Mouse (Mus musculus): ENCODE results near the gene Onecut3. TPM values are rescaled to one million over a fixed set of nuclear protein-coding genes. Genes with fewer than 3 reads are reported as not detected.

Onecut3 gene
- polyA plus RNA-seq, 1 experiment from 2014 or later, result not detected

- peak overlapping the region; percentile 58 for H3K4me3 ChIP-seq (replicated peaks)
- H3K36me3 ChIP-seq (replicated peaks), result no peaks in the 10 kb centered on the region
- 4% methylated on average over 14 of the region's 14 CpGs for WGBS (ENCODE audit: insufficient replicate concordance)
- peak; percentile 32 for ATAC-seq (ENCODE audit: insufficient read depth)
- H3K9ac ChIP-seq, result peak overlapping the region; percentile 49
- peaks cover 71% of the 10 kb centered on the region for H3K4me1 ChIP-seq (replicated peaks)
- H3K27me3 ChIP-seq, result peaks cover 30% of the 10 kb centered on the region
- no peaks in the 10 kb centered on the region for H3K9me3 ChIP-seq (replicated peaks)
- H3K27ac ChIP-seq (replicated peaks), result peak overlapping the region; percentile 90
- peak overlapping the region; percentile 91 for H3K4me2 ChIP-seq
Observed at GRCm38 (mm10) chr10:80535071-80535470, 40.4 kb downstream of the Onecut3 start.

- Histone ChIP-seq H3K4me2 (peak overlapping the region; percentile 91), H3K27ac (replicated peaks) (peak overlapping the region; percentile 90), H3K9me3 (replicated peaks) (no peaks in the 10 kb centered on the region), H3K36me3 (replicated peaks) (no peaks in the 10 kb centered on the region), H3K4me1 (replicated peaks) (peaks cover 77% of the 10 kb centered on the region), H3K27me3 (peaks cover 24% of the 10 kb centered on the region), H3K4me3 (replicated peaks) (peak overlapping the region; percentile 58), H3K9ac (peak overlapping the region; percentile 49)
- ATAC-seq (ENCODE audit: insufficient read depth), result no peak
- 11% methylated on average over 13 of the region's 13 CpGs for WGBS (ENCODE audit: insufficient replicate concordance)
Observed at GRCm38 (mm10) chr10:80535711-80536110, 41.1 kb downstream of the Onecut3 start.

GRCm38 (mm10) chr10:80538180-80538579 lies 43.5 kb downstream of the Onecut3 start:
- peaks cover 22% of the 10 kb centered on the region for H3K36me3 ChIP-seq (replicated peaks)
- 56% methylated on average over 5 of the region's 5 CpGs for WGBS (ENCODE audit: insufficient replicate concordance)
- H3K27me3 ChIP-seq, result peaks cover 22% of the 10 kb centered on the region
- peaks cover 72% of the 10 kb centered on the region for H3K4me1 ChIP-seq (replicated peaks)
- H3K27ac ChIP-seq (replicated peaks), result peak overlapping the region; percentile 84; the same call in 1 of the 2 replicates
- no peak overlapping the region for H3K9ac ChIP-seq
- H3K4me2 ChIP-seq, result no peak overlapping the region; the same call in 1 of the 2 replicates
- no peak overlapping the region; the same call in 1 of the 2 replicates for H3K4me3 ChIP-seq (replicated peaks)
- ATAC-seq (ENCODE audit: insufficient read depth), result no peak
- no peaks in the 10 kb centered on the region for H3K9me3 ChIP-seq (replicated peaks)

- Histone ChIP-seq H3K27ac (replicated peaks) (peak within 1 kb of the TSS; percentile 84), H3K4me1 (replicated peaks) (peaks cover 66% of the 10 kb centered on the region), H3K4me2 (peak within 1 kb of the TSS; percentile 87), H3K36me3 (replicated peaks) (peaks cover 29% of the 10 kb centered on the region), H3K9me3 (replicated peaks) (no peaks in the 10 kb centered on the region), H3K4me3 (replicated peaks) (peak within 1 kb of the TSS; percentile 55), H3K9ac (peak within 1 kb of the TSS; percentile 60), H3K27me3 (peaks cover 22% of the 10 kb centered on the region)
- 1% methylated on average over 30 of the region's 30 CpGs for WGBS (ENCODE audit: insufficient replicate concordance)
- peak; percentile 95 for ATAC-seq (ENCODE audit: insufficient read depth)
Observed at GRCm38 (mm10) chr10:80538710-80539394, 44.2 kb downstream of the Onecut3 start, which contains the start of gene Atp8b3. Gene Atp8b3, minus strand, starts transcription at chr10:80539124.

- H3K9me3 ChIP-seq (replicated peaks), result no peaks in the 10 kb centered on the region
- peaks cover 62% of the 10 kb centered on the region for H3K4me1 ChIP-seq (replicated peaks)
- H3K27ac ChIP-seq (replicated peaks), result peak overlapping the region; percentile 62
- 0 out of 2 replicates have a peak overlapping the region, but pooled peaks have one; percentile 17 for H3K4me3 ChIP-seq (replicated peaks)
- H3K4me2 ChIP-seq, result peak overlapping the region; percentile 87
- ATAC-seq (ENCODE audit: insufficient read depth), result no peak
- peaks cover 22% of the 10 kb centered on the region for H3K27me3 ChIP-seq
- peaks cover 35% of the 10 kb centered on the region for H3K36me3 ChIP-seq (replicated peaks)
- WGBS (ENCODE audit: insufficient replicate concordance), result 22% methylated on average over 5 of the region's 5 CpGs
- no peak overlapping the region for H3K9ac ChIP-seq
Observed at GRCm38 (mm10) chr10:80539493-80539892, 44.9 kb downstream of the Onecut3 start.

- peaks cover 79% of the 10 kb centered on the region for H3K36me3 ChIP-seq (replicated peaks)
Observed at GRCm38 (mm10) chr10:80543873-80544272, 49.2 kb downstream of the Onecut3 start.

GRCm38 (mm10) chr10:80545590-80545989 lies 51.0 kb downstream of the Onecut3 start:
- H3K4me2 ChIP-seq, result no peak overlapping the region
- no peak overlapping the region for H3K4me3 ChIP-seq (replicated peaks)
- WGBS (ENCODE audit: insufficient replicate concordance), result 85% methylated on average over 8 of the region's 8 CpGs
- no peak overlapping the region for H3K27ac ChIP-seq (replicated peaks)
- ATAC-seq (ENCODE audit: insufficient read depth), result no peak
- peaks cover 43% of the 10 kb centered on the region for H3K4me1 ChIP-seq (replicated peaks)
- no peak overlapping the region for H3K9ac ChIP-seq
- H3K9me3 ChIP-seq (replicated peaks), result no peaks in the 10 kb centered on the region
- no peaks in the 10 kb centered on the region for H3K27me3 ChIP-seq
- peaks cover 96% of the 10 kb centered on the region for H3K36me3 ChIP-seq (replicated peaks)

More at GRCm38 (mm10) chr10:80543873-80544272, 49.2 kb downstream of the Onecut3 start:
- Histone ChIP-seq H3K27ac (replicated peaks) (no peak overlapping the region), H3K4me1 (replicated peaks) (peaks cover 56% of the 10 kb centered on the region), H3K4me2 (no peak overlapping the region), H3K9me3 (replicated peaks) (no peaks in the 10 kb centered on the region), H3K27me3 (no peaks in the 10 kb centered on the region), H3K4me3 (replicated peaks) (no peak overlapping the region), H3K9ac (no peak overlapping the region)
- ATAC-seq (ENCODE audit: insufficient read depth), result no peak
- 88% methylated on average over 14 of the region's 14 CpGs for WGBS (ENCODE audit: insufficient replicate concordance)

GRCm38 (mm10) chr10:80546945-80547344 lies 52.3 kb downstream of the Onecut3 start:
- Histone ChIP-seq H3K27me3 (no peaks in the 10 kb centered on the region), H3K9me3 (replicated peaks) (no peaks in the 10 kb centered on the region), H3K27ac (replicated peaks) (peak overlapping the region; percentile 73), H3K4me2 (peak overlapping the region; percentile 39), H3K4me3 (replicated peaks) (no peak overlapping the region), H3K9ac (no peak overlapping the region), H3K36me3 (replicated peaks) (peaks cover 90% of the 10 kb centered on the region), H3K4me1 (replicated peaks) (peaks cover 45% of the 10 kb centered on the region)
- 39% methylated on average over 4 of the region's 4 CpGs for WGBS (ENCODE audit: insufficient replicate concordance)
- ATAC-seq (ENCODE audit: insufficient read depth), result peak; percentile 56

GRCm38 (mm10) chr10:80547539-80547938 lies 52.9 kb downstream of the Onecut3 start:
- H3K36me3 ChIP-seq (replicated peaks), result peaks cover 84% of the 10 kb centered on the region

GRCm38 (mm10) chr10:80548428-80549006 lies 53.9 kb downstream of the Onecut3 start:
- WGBS (ENCODE audit: insufficient replicate concordance), result 61% methylated on average over 10 of the region's 10 CpGs
- H3K4me3 ChIP-seq (replicated peaks), result no peak overlapping the region
- H3K27ac ChIP-seq (replicated peaks), result peak overlapping the region; percentile 73
- no peak overlapping the region for H3K4me2 ChIP-seq
- no peaks in the 10 kb centered on the region for H3K9me3 ChIP-seq (replicated peaks)
- H3K27me3 ChIP-seq, result no peaks in the 10 kb centered on the region
- peak; percentile 7; the same call in 1 of the 2 replicates for ATAC-seq (ENCODE audit: insufficient read depth)
- H3K4me1 ChIP-seq (replicated peaks), result peaks cover 60% of the 10 kb centered on the region
- peaks cover 74% of the 10 kb centered on the region for H3K36me3 ChIP-seq (replicated peaks)
- H3K9ac ChIP-seq, result no peak overlapping the region

More at GRCm38 (mm10) chr10:80547539-80547938, 52.9 kb downstream of the Onecut3 start:
- no peak overlapping the region for H3K9ac ChIP-seq
- H3K9me3 ChIP-seq (replicated peaks), result no peaks in the 10 kb centered on the region
- H3K4me3 ChIP-seq (replicated peaks), result no peak overlapping the region
- H3K4me2 ChIP-seq, result peak overlapping the region; percentile 39
- H3K27ac ChIP-seq (replicated peaks), result peak overlapping the region; percentile 73
- peaks cover 51% of the 10 kb centered on the region for H3K4me1 ChIP-seq (replicated peaks)
- 89% methylated on average over 15 of the region's 15 CpGs for WGBS (ENCODE audit: insufficient replicate concordance)
- no peak for ATAC-seq (ENCODE audit: insufficient read depth)
- no peaks in the 10 kb centered on the region for H3K27me3 ChIP-seq

- Histone ChIP-seq H3K9me3 (replicated peaks) (no peaks in the 10 kb centered on the region), H3K4me3 (replicated peaks) (no peak overlapping the region), H3K4me1 (replicated peaks) (peaks cover 65% of the 10 kb centered on the region), H3K9ac (no peak overlapping the region), H3K27me3 (no peaks in the 10 kb centered on the region), H3K27ac (replicated peaks) (no peak overlapping the region), H3K36me3 (replicated peaks) (peaks cover 67% of the 10 kb centered on the region), H3K4me2 (no peak overlapping the region)
- WGBS (ENCODE audit: insufficient replicate concordance), result 86% methylated on average over 21 of the region's 21 CpGs
- no peak for ATAC-seq (ENCODE audit: insufficient read depth)
Observed at GRCm38 (mm10) chr10:80549279-80549678, 54.6 kb downstream of the Onecut3 start.
